Mouse (Mus musculus) thymus, postnatal 0 days (tissue): ENCODE data around the gene Fgfr2. TPM values are rescaled to one million over a fixed set of nuclear protein-coding genes. Genes with fewer than 3 reads are reported as not detected.
A peak's percentile ranks its signal among the peaks of the same experiment; 100 is the strongest.
"Not testable (repeated sequence)": the region's sequence is repeated elsewhere in the genome, so short reads cannot be mapped to it uniquely, and the experiment has no call there.

Source experiments
- DNase-seq: peaks from one replicate; pipeline ENCODE4 v3.0.0-alpha.2; 2015; ENCODE audit warnings: low spot score
- polyA plus RNA-seq: library from polyadenylated mRNA; unstranded; fragments of >200 nt; fragmentation: Nextera tagmentation; extraction: Ambion mirVana; gene quantifications from 2 replicates; pipeline ENCODE4 v1.2.1, GENCODE M21; 2015

The Fgfr2 gene
- polyA plus RNA-seq, 1 experiment from 2014 or later, result 23.6 TPM

- DNase-seq, result no peak
Observed at GRCm38 (mm10) chr7:133121080-133121607, 2.0 kb downstream of the Fgfr2 start.

GRCm38 (mm10) chr7:133120221-133120751, 2.9 kb downstream of the Fgfr2 start:
- DNase-seq, result no peak

- no peak for DNase-seq
Observed at GRCm38 (mm10) chr7:133117815-133118214, 5.3 kb downstream of the Fgfr2 start.

GRCm38 (mm10) chr7:133116542-133116941, 6.6 kb downstream of the Fgfr2 start:
- no peak for DNase-seq

GRCm38 (mm10) chr7:133115886-133116285, 7.3 kb downstream of the Fgfr2 start:
- DNase-seq, result no peak

- DNase-seq, result peak; percentile 32
Observed at GRCm38 (mm10) chr7:133114847-133115470, 8.2 kb downstream of the Fgfr2 start.

- no peak for DNase-seq
Observed at GRCm38 (mm10) chr7:133113185-133113895, 9.8 kb downstream of the Fgfr2 start.

- DNase-seq, result no peak
Observed at GRCm38 (mm10) chr7:133112351-133112831, 10.8 kb downstream of the Fgfr2 start.

- no peak for DNase-seq
Observed at GRCm38 (mm10) chr7:133109442-133109841, 13.7 kb downstream of the Fgfr2 start.

- no peak for DNase-seq
Observed at GRCm38 (mm10) chr7:133108695-133109094, 14.5 kb downstream of the Fgfr2 start.

- DNase-seq, result no peak
Observed at GRCm38 (mm10) chr7:133102578-133102977, 20.6 kb downstream of the Fgfr2 start.

GRCm38 (mm10) chr7:133101070-133101469, 22.1 kb downstream of the Fgfr2 start:
- no peak for DNase-seq

GRCm38 (mm10) chr7:133100178-133100577, 23.0 kb downstream of the Fgfr2 start:
- no peak for DNase-seq

GRCm38 (mm10) chr7:133099266-133099665, 23.9 kb downstream of the Fgfr2 start:
- DNase-seq, result no peak

GRCm38 (mm10) chr7:133098118-133098793, 24.9 kb downstream of the Fgfr2 start:
- no peak for DNase-seq

GRCm38 (mm10) chr7:133095610-133096009, 27.5 kb downstream of the Fgfr2 start:
- DNase-seq, result not testable (repeated sequence)

- DNase-seq, result no peak
Observed at GRCm38 (mm10) chr7:133094711-133095495, 28.2 kb downstream of the Fgfr2 start.

GRCm38 (mm10) chr7:133094161-133094560, 29.0 kb downstream of the Fgfr2 start:
- DNase-seq, result no peak

- DNase-seq, result no peak
Observed at GRCm38 (mm10) chr7:133093731-133094130, 29.4 kb downstream of the Fgfr2 start.

GRCm38 (mm10) chr7:133090641-133091040, 32.5 kb downstream of the Fgfr2 start:
- no peak for DNase-seq
